Mouse (Mus musculus): ENCODE measurements around the gene Rnf220. TPM values are rescaled to one million over a fixed set of nuclear protein-coding genes. Genes with fewer than 3 reads are reported as not detected.

Rnf220 gene
- polyA plus RNA-seq, 1 experiment from 2014 or later = 116 TPM

- Histone ChIP-seq H3K9me3 (no peaks in the 10 kb centered on the region), H3K4me3 (replicated peaks) (no peak overlapping the region), H3K36me3 (replicated peaks) (no peaks in the 10 kb centered on the region), H3K4me1 (peaks cover 10% of the 10 kb centered on the region; the same call in 1 of the 2 replicates), H3K4me2 (no peak overlapping the region), H3K9ac (no peak overlapping the region), H3K27ac (no peak overlapping the region), H3K27me3 (peaks cover 41% of the 10 kb centered on the region)
- WGBS = 66% methylated on average over 14 of the region's 14 CpGs
- ATAC-seq (ENCODE audit: low FRiP score) = no peak
Measured at GRCm38 (mm10) chr4:117473291-117473984, 23.4 kb downstream of the Rnf220 start.

- Histone ChIP-seq H3K4me1 (peaks cover 15% of the 10 kb centered on the region), H3K9me3 (no peaks in the 10 kb centered on the region), H3K4me2 (no peak overlapping the region), H3K4me3 (replicated peaks) (no peak overlapping the region), H3K36me3 (replicated peaks) (no peaks in the 10 kb centered on the region), H3K9ac (no peak overlapping the region), H3K27me3 (peaks cover 15% of the 10 kb centered on the region), H3K27ac (no peak overlapping the region)
- ATAC-seq (ENCODE audit: low FRiP score) = no peak
- 77% methylated on average over 4 of the region's 4 CpGs for WGBS
Measured at GRCm38 (mm10) chr4:117469471-117469870, 27.4 kb downstream of the Rnf220 start.

GRCm38 (mm10) chr4:117467936-117468335, 28.9 kb downstream of the Rnf220 start:
- peaks cover 15% of the 10 kb centered on the region for H3K4me1 ChIP-seq
- no peaks in the 10 kb centered on the region for H3K36me3 ChIP-seq (replicated peaks)
- 88% methylated on average over 7 of the region's 7 CpGs for WGBS
- H3K4me3 ChIP-seq (replicated peaks) = no peak overlapping the region
- H3K9ac ChIP-seq = no peak overlapping the region
- H3K9me3 ChIP-seq = no peaks in the 10 kb centered on the region
- H3K27me3 ChIP-seq = peaks cover 9% of the 10 kb centered on the region
- ATAC-seq (ENCODE audit: low FRiP score) = no peak
- no peak overlapping the region for H3K4me2 ChIP-seq
- H3K27ac ChIP-seq = no peak overlapping the region

GRCm38 (mm10) chr4:117449151-117449550, 47.7 kb downstream of the Rnf220 start:
- no peak overlapping the region for H3K9ac ChIP-seq

GRCm38 (mm10) chr4:117447926-117448325, 48.9 kb downstream of the Rnf220 start:
- no peak for ATAC-seq (ENCODE audit: low FRiP score)
- Histone ChIP-seq H3K4me2 (no peak overlapping the region), H3K4me1 (no peaks in the 10 kb centered on the region), H3K4me3 (replicated peaks) (no peak overlapping the region), H3K9ac (no peak overlapping the region), H3K36me3 (replicated peaks) (no peaks in the 10 kb centered on the region), H3K27ac (no peak overlapping the region), H3K9me3 (no peaks in the 10 kb centered on the region), H3K27me3 (no peaks in the 10 kb centered on the region)
- 95% methylated on average over 3 of the region's 3 CpGs for WGBS

More at GRCm38 (mm10) chr4:117449151-117449550, 47.7 kb downstream of the Rnf220 start:
- Histone ChIP-seq H3K27me3 (no peaks in the 10 kb centered on the region), H3K4me2 (no peak overlapping the region), H3K27ac (no peak overlapping the region), H3K9me3 (no peaks in the 10 kb centered on the region), H3K4me3 (replicated peaks) (no peak overlapping the region), H3K4me1 (no peaks in the 10 kb centered on the region), H3K36me3 (replicated peaks) (no peaks in the 10 kb centered on the region)
- WGBS = 87% methylated on average over 1 of the region's 1 CpGs
- no peak for ATAC-seq (ENCODE audit: low FRiP score)

- 82% methylated on average over 19 of the region's 19 CpGs for WGBS
Measured at GRCm38 (mm10) chr4:117445516-117446207, 51.2 kb downstream of the Rnf220 start.

GRCm38 (mm10) chr4:117438919-117439318, 57.9 kb downstream of the Rnf220 start:
- no peak overlapping the region for H3K9ac ChIP-seq
- H3K9me3 ChIP-seq = no peaks in the 10 kb centered on the region
- H3K27ac ChIP-seq = no peak overlapping the region
- WGBS = 86% methylated on average over 3 of the region's 3 CpGs
- no peak overlapping the region for H3K4me2 ChIP-seq
- no peak overlapping the region for H3K4me3 ChIP-seq (replicated peaks)
- H3K27me3 ChIP-seq = peaks cover 32% of the 10 kb centered on the region
- no peak for ATAC-seq (ENCODE audit: low FRiP score)
- no peaks in the 10 kb centered on the region for H3K36me3 ChIP-seq (replicated peaks)
- peaks cover 3% of the 10 kb centered on the region; the same call in 1 of the 2 replicates for H3K4me1 ChIP-seq

More at GRCm38 (mm10) chr4:117445516-117446207, 51.2 kb downstream of the Rnf220 start:
- no peak overlapping the region for H3K4me3 ChIP-seq (replicated peaks)
- ATAC-seq (ENCODE audit: low FRiP score) = no peak
- H3K9me3 ChIP-seq = no peaks in the 10 kb centered on the region
- no peak overlapping the region for H3K27ac ChIP-seq
- no peaks in the 10 kb centered on the region for H3K36me3 ChIP-seq (replicated peaks)
- H3K4me1 ChIP-seq = no peaks in the 10 kb centered on the region
- H3K27me3 ChIP-seq = 0 out of 2 replicates have a peak, but pooled peaks cover 10% of the 10 kb centered on the region
- no peak overlapping the region for H3K9ac ChIP-seq
- H3K4me2 ChIP-seq = no peak overlapping the region

GRCm38 (mm10) chr4:117438064-117438463, 58.8 kb downstream of the Rnf220 start:
- Histone ChIP-seq H3K4me3 (replicated peaks) (no peak overlapping the region), H3K9ac (no peak overlapping the region), H3K4me1 (peaks cover 3% of the 10 kb centered on the region; the same call in 1 of the 2 replicates), H3K27ac (no peak overlapping the region), H3K9me3 (no peaks in the 10 kb centered on the region), H3K4me2 (no peak overlapping the region), H3K27me3 (peaks cover 32% of the 10 kb centered on the region), H3K36me3 (replicated peaks) (no peaks in the 10 kb centered on the region)
- 81% methylated on average over 14 of the region's 14 CpGs for WGBS
- no peak for ATAC-seq (ENCODE audit: low FRiP score)

GRCm38 (mm10) chr4:117436995-117437660, 59.7 kb downstream of the Rnf220 start:
- no peak overlapping the region for H3K27ac ChIP-seq
- no peak overlapping the region for H3K9ac ChIP-seq
- H3K9me3 ChIP-seq = no peaks in the 10 kb centered on the region
- H3K36me3 ChIP-seq (replicated peaks) = no peaks in the 10 kb centered on the region
- peaks cover 32% of the 10 kb centered on the region for H3K27me3 ChIP-seq
- H3K4me2 ChIP-seq = no peak overlapping the region
- WGBS = 27% methylated on average over 13 of the region's 14 CpGs
- H3K4me1 ChIP-seq = peaks cover 3% of the 10 kb centered on the region; the same call in 1 of the 2 replicates
- no peak overlapping the region for H3K4me3 ChIP-seq (replicated peaks)
- ATAC-seq (ENCODE audit: low FRiP score) = no peak

GRCm38 (mm10) chr4:117434336-117434735, 62.5 kb downstream of the Rnf220 start:
- peaks cover 3% of the 10 kb centered on the region; the same call in 1 of the 2 replicates for H3K4me1 ChIP-seq
- no peak overlapping the region for H3K4me2 ChIP-seq
- no peaks in the 10 kb centered on the region for H3K9me3 ChIP-seq
- H3K9ac ChIP-seq = no peak overlapping the region
- no peak overlapping the region for H3K27ac ChIP-seq
- WGBS = 72% methylated on average over 8 of the region's 8 CpGs
- no peak for ATAC-seq (ENCODE audit: low FRiP score)
- no peaks in the 10 kb centered on the region for H3K36me3 ChIP-seq (replicated peaks)
- H3K4me3 ChIP-seq (replicated peaks) = no peak overlapping the region
- peaks cover 33% of the 10 kb centered on the region for H3K27me3 ChIP-seq

GRCm38 (mm10) chr4:117429604-117430003, 67.2 kb downstream of the Rnf220 start:
- H3K4me3 ChIP-seq (replicated peaks) = no peak overlapping the region
- no peak for ATAC-seq (ENCODE audit: low FRiP score)
- no peak overlapping the region for H3K9ac ChIP-seq
- H3K4me2 ChIP-seq = no peak overlapping the region
- H3K27ac ChIP-seq = no peak overlapping the region
- WGBS = 73% methylated on average over 9 of the region's 9 CpGs
- no peaks in the 10 kb centered on the region for H3K4me1 ChIP-seq
- H3K9me3 ChIP-seq = no peaks in the 10 kb centered on the region
- H3K36me3 ChIP-seq (replicated peaks) = no peaks in the 10 kb centered on the region
- peaks cover 14% of the 10 kb centered on the region; the same call in 1 of the 2 replicates for H3K27me3 ChIP-seq

GRCm38 (mm10) chr4:117427540-117427939, 69.3 kb downstream of the Rnf220 start:
- Histone ChIP-seq H3K27me3 (peaks cover 10% of the 10 kb centered on the region; the same call in 1 of the 2 replicates), H3K36me3 (replicated peaks) (no peaks in the 10 kb centered on the region), H3K27ac (no peak overlapping the region), H3K9ac (no peak overlapping the region), H3K4me2 (no peak overlapping the region), H3K4me1 (no peaks in the 10 kb centered on the region), H3K9me3 (no peaks in the 10 kb centered on the region), H3K4me3 (replicated peaks) (no peak overlapping the region)
- ATAC-seq (ENCODE audit: low FRiP score) = no peak
- WGBS = 54% methylated on average over 12 of the region's 12 CpGs

All from forebrain, embryonic 12.5 days (tissue).